Mouse (Mus musculus): ENCODE data around the gene Gm9780. TPM values are rescaled to one million over a fixed set of nuclear protein-coding genes. Genes with fewer than 3 reads are reported as not detected.
"Not testable (repeated sequence)": the region's sequence is repeated elsewhere in the genome, so short reads cannot be mapped to it uniquely, and the experiment has no call there.

The Gm9780 gene
- total RNA-seq (2022): 10 to 100 TPM in 3 of 4 experiments, 1 to 10 TPM in 1; 7.3 to 20.4 (median 17.7) TPM

DNA sequence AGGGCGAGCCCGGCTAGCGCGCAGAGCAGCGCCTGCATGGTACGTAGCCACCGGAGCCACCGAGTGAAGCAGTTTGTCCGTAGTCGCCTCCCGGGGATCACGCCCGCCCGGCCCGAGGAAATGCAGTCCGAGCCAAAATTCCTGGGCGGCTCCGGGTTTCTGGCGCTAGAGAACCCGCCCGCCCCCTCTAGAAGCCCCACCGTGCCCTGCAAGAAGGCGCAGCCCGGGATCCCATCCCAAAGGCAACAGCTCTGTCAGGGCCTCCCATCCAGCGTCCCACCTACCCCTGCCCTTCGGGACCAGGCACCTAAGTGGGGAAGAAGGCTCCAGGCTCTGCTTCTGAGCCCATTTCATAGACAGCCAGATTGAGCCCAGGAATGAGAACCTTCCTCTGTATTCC is at the start of gene Gm9780:
Gene Gm9780 (minus strand): TSS at position 101 of the 400 bp plus-strand sequence.
- not testable (repeated sequence) for DNase-seq

DNA sequence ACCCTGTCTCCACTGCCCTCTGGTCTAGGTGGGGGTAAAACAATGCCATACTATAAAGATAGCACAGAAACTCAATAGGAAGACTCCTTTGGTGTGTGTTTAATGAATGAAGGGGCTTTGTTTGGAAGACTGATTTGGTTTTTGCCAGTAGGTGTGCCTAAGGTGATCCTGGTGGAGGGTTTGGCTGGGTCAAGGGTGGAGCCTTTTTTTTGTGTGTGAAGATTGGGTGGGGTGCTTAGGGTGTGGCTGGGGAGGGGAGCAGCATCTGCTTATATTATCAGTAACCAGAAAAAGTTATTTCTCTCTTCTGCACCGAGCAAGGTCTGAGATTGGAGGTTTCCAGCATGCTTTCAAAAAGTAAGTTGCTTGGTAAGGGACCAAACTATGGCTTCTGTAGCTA is 39.5 kb upstream of the Gm9780 start, which contains the start of gene Cphx3:
Gene Cphx3 (plus strand): TSS at position 301 of the 400 bp plus-strand sequence.
- DNase-seq: not testable (repeated sequence)

DNA sequence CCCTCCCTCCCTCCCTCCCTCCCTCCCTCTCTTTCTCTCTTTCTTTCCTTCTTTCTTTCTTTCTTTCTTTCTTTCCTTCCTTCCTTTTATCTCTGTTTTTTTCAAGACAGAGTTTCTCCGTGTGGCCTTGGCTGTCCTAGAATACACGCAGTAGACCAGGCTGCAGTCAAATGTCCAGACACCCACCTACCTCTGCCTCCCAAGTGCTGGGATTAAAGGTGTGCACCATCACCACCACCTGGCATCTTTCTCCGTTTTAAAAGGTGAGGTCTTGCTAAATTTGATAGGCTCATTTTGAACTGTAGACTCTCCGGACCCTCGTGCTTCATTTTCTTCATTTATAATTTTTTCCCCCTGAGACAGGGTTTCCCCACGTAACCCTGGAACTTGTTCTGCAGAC is 38.7 kb upstream of the Gm9780 start, which contains the start of gene Cphx2:
Gene Cphx2 (plus strand): TSS at position 301 of the 400 bp plus-strand sequence.
- not testable (repeated sequence) for DNase-seq

DNA sequence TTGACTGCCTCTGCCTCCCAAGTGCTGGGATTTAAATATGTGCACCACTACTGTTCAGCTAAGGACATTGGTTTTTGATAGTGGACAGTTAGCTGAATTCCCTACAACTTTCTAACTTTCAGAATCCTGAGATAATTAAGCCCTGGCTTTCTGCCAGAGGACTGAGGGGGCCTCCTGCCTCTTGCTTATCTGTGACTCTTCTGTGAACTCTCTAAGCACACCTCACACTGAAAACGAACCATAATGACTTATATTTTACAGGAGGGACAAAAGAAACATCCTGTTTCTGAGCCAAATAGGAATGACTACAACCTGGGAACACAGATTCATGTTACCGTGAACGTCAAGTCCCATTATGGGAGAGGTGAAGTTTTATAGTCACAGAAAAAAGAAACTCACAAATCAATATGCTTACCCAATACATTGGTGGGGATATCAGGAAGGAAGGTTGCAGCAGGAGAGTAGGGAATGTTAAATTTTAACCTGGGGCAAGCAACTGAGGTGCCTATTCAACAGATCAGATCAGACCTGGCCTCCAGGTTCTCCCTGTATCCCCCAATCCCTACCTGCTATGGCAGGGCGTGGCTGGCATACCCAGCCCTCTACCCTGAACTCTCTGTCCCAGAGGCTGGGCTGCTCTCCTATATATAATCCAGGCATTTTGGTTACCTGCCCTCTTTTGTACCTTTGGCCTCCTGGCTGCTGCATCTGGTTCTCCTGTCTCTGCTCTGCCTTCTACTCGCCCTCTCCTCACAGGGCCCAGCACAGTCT is 34.3 kb upstream of the Gm9780 start:
- DNase-seq: not testable (repeated sequence)

DNA sequence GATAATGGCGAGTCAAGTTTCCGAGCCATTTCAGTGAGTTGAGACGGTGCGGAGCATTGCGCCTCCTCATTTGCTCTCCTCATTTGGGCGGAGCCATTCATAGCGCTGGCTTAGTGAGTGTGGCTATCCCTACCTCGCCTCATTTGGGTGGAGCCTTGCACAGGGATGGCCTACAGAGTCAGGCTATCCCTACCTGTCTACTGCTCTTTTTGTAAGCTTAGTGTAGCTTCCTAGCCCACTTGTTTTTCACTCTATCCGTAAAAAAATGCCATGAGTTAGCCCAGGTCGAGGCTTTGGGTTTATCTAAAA is 24.8 kb upstream of the Gm9780 start, which contains the start of gene Tmem254c:
Gene Tmem254c (minus strand): TSS at position 31 of the 309 bp plus-strand sequence.
- not testable (repeated sequence) for DNase-seq

- DNase-seq: not testable (repeated sequence)
Observed at GRCm38 (mm10) chr14:26066574-26067324, 24.2 kb upstream of the Gm9780 start.

DNA sequence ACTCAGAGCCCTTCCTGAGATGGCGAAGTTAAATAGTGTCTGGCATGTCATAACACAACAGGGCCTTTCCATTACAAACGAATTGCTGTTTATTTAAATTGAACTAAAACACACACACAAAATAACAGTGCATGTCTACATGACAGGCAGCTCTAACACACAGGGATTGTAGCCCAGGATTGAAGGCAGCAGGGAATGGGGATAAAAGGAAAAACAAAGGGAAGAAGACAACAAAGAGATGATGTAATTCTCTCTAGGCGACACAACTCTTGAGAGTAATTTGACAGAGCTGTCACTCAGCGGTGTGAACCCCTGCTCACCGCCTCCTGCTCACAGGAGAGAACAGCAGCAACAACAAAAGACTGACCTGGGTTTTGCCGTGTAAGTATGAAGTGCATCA is 16.9 kb upstream of the Gm9780 start:
- not testable (repeated sequence) for DNase-seq

DNA sequence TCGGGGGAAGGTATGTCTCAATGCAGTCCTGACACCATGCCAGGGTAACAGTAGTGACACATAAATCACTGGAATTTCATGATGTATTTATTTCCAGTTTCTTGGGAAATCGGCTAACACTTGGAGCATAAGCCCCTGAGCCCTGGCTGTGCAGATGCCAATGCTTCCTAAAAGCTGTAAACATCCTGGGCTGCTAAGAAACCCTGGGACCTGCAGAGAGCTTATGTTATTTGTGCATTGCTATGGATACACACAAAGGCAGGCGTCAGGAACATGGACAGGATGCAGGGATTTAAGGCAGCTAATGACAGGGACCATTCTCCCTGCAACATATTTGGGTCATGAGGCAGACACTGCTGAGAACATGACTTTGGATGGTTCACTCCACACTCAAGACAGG is 15.7 kb upstream of the Gm9780 start:
- not testable (repeated sequence) for DNase-seq

DNA sequence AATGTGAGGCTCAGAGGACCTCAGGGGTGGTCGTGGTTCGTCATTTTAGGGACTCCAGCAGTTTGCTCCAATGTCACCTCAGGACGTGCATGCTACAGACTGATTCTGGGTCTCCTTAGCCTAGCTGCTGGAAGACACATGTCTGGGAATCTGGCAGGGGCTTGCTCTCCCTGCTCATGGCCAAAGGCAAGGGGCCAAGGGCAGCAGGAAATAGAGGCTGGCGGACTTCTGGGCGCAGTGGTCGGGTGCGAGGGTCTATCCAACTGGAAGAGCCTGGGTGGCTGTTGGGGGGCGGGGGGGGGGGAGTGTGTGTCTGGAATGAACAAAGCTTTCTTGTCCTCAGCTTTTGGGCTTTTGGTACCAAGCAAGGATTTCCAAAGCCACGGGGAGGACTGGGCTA is 6.3 kb upstream of the Gm9780 start:
- not testable (repeated sequence) for DNase-seq

DNA sequence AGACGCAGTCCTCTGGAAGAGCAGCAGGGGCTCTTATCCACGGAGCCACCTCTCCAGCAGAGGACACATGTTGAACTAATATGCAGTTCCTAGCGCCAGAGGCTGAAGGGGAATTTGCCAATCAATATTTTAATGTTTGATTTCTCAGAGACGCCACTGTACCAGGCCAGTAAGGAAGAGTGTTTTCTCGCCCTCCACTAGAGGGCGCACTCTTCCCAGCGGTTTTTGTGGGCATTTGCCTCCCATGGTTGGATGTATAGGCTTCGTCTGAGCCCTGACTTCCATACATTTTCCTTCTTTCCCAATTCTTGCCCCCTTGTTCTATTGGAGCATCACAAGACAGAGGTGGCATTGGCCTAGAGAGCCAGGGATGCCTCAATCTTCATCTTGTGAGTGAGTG is 4.5 kb upstream of the Gm9780 start:
- DNase-seq: not testable (repeated sequence)

DNA sequence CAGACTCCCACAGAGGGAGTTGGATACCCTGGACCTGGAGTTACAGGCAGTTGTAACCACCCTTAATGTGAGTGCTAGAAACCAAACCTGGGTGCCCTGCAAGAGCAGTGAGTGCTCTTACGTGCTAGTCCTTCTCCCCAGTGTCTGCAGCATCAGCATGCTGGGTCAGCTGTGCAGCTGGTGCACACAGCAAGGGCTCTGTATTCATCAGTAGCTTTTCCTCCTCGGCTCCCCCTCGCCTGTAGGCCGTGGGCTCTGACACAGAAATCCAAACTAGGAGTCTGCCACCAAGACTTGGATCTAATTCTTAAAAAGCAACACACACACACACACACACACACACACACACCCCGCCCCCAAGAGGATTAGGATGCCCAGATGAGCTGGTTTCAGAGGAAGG is 2.5 kb upstream of the Gm9780 start:
- not testable (repeated sequence) for DNase-seq

DNA sequence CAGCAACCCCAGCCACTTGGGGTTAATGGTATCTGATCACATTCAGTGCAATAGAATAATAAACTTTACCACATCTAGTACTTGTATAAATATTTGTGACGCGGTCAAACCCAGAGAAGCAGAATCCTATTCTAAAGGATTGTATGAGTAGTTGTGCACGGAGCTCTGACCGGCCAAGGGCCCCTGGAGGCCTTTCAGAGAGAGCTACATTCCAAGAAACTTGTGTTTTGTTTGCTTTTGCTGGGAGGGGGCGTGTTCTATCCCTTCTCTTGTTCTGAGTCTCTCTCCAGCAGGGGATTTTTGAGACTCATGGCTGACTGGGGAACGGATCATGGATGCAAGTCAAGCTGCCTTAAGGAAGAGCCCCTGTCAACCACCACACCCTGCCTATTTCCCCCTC is 7.1 kb downstream of the Gm9780 start:
- DNase-seq: not testable (repeated sequence)

DNA sequence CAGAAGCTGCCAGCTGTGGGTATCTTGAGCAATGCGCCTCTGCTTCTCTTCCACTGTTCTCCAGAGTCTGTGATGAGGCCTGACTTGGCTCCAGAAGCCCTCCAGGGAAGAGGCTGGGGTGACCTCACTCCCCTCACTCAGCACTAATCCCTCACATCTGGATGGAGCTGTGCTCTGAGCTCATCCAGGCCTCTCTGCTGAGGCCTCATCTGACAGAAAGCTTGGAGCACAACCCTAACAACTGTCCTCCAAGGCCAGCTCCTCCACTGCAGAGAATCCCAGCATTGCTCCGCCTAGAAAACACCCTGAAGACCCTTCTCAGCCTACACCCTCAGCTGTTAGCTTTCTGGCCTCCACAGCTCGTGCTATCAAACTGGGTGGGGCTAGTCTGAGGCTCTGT is 8.1 kb downstream of the Gm9780 start:
- DNase-seq: not testable (repeated sequence)

DNA sequence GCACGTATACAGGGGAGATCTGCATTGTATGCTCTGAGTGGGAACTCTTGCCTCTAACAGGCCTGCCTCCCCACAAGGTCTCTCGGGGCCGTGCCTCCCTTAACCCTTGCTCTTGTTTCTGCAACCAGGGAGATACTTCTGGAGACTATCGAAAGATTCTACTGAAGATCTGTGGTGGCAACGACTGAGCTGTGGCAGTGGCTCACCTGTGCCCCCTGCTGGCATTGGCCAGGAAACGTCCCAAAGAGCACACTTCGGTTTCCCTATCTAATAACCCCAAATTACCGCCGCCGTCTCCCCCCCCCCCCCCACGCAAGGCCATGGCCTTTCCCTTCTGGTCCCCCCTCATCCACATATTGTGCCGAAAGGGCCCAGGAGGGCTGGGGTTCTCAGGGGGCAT is 16.9 kb downstream of the Gm9780 start:
- not testable (repeated sequence) for DNase-seq

DNA sequence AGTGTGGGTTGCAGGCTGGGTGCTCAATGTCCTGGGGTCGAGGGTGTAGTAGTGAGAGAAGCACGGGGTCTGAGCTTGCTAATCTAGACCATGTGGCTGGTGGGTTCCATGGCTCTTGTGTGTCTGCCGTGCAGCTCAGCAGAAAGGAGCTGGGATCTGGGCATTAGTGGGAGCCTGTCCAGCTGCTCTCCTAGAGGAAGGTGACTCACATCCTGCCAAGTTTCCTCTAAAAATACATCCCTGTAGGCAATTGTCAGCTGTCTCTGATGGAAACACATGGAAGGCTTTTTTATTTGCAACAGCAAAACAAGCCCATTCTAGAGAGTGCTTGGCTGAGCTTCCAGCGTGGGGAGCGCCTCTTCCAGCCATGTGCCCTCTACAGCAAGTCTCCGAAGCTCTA is 19.7 kb downstream of the Gm9780 start:
- not testable (repeated sequence) for DNase-seq

DNA sequence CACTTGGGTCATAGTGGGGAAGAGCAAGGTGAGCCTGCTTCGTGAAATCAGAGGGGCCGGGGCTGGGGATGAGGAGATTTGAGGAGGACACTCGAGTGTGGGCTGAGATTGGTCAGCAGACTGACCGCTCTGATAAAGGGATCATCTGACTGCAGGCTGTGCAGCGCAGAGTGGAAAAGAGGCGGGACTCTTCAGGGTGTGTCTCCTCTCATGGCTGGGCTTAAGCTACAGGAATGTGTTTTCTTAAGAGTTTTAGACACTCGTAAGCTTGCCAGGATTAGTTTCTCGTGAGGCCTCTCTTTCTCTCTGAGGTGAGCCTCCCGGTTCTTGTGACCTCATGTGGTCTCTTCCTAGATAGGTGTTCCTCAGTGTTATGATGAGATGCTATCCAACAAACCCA is 21.0 kb downstream of the Gm9780 start:
- not testable (repeated sequence) for DNase-seq

GRCm38 (mm10) chr14:26016414-26016813 is 26.1 kb downstream of the Gm9780 start:
- DNase-seq: not testable (repeated sequence)

DNA sequence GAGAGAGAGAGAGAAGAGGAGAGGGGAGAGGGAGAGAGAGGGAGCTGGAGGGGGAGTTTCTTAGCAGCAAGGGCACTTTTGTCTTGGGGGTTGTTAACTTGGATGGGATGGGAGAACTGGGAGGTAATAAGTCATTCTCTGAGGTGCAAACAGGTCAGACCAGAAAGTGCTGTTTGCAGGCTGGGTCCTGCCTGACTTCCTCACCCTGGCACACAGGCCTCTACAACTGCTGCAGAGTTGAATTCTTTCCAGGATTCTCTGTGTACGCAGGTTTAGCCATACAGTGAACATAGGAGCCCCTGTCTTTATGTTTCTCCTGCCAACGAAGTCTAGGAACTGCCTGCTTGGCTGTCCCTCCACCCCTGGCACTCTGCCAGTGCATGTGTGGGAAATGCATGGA is 35.0 kb downstream of the Gm9780 start:
- not testable (repeated sequence) for DNase-seq

DNA sequence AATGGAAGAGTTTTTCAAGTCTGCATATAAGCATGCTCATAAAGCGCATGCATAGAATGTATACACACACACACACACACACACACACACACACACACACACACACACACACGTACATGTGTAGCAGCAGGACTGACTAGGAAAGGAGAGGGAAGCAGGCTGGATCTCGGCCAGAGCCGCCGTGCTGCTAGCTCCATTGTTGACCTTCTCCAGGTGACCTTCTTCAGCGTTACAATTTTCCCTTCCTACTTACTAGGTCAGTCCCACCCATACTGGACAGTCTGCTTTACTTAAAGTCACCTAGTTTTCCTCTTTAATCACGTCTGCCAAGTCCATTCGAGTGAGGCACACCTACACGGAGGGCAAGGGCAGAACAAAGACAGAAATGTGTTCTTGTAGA is 60.6 kb downstream of the Gm9780 start:
- DNase-seq: not testable (repeated sequence)

GRCm38 (mm10) chr14:25979242-25979941 is 63.1 kb downstream of the Gm9780 start:
- DNase-seq: not testable (repeated sequence)

- not testable (repeated sequence) for DNase-seq
Observed at GRCm38 (mm10) chr14:25978371-25979241, 63.9 kb downstream of the Gm9780 start, which contains the start of gene Duxbl1. Duxbl1 (plus strand) TSS chr14:25978577.

Data from adrenal gland, adult 8-10 months (tissue).